Mouse (Mus musculus) gastrocnemius, adult 2 months (tissue): ENCODE results near the gene Ganc. TPM values are rescaled to one million over a fixed set of nuclear protein-coding genes. Genes with fewer than 3 reads are reported as not detected.
A peak's percentile ranks its signal among the peaks of the same experiment; 100 is the strongest.

Experiments
- DNase-seq: peaks from one replicate; pipeline ENCODE4 v3.0.0; 2022
- H3K27ac ChIP-seq: fragments of 200-600 bp; 2 replicates; pipeline ENCODE4 v1.8.1; 2022; ENCODE audit warnings: mild to moderate bottlenecking
- H3K4me3 ChIP-seq: fragments of 200-600 bp; 2 replicates; pipeline ENCODE4 v1.8.1; 2022; ENCODE audit warnings: mild to moderate bottlenecking, moderate library complexity
- CTCF ChIP-seq: fragments of 200-600 bp; IDR thresholded peaks from 2 replicates; pipeline ENCODE4 v1.8.1; 2022; ENCODE audit warnings: antibody characterized with exemption, mild to moderate bottlenecking, moderate library complexity
- intact Hi-C: fragments of 180-260 bp; cut with DNase I; formaldehyde crosslinking; loops from one replicate; pipeline ENCODE4 v1.15.1; 2025
- total RNA-seq, 2 experiments: library from RNA; stranded (reverse); gene quantifications; 2 replicates each; pipeline ENCODE4 v1.2.3; 2021

Gene Ganc
- total RNA-seq, 2 experiments from 2014 or later: 29.7 to 34.3 TPM

- no peak for TF ChIP-seq CTCF
- intact Hi-C loops: loop anchor here (5.0 kb wide), 1 partner anchor 125 kb away; the partner anchor contains the start of genes Haus2 and Lrrc57
- DNase-seq: peak; percentile 68
- H3K27ac ChIP-seq: peak overlapping the region; percentile 88
- H3K4me3 ChIP-seq: peak overlapping the region; percentile 47
Observed at GRCm38 (mm10) chr2:120482506-120483389, 79.1 kb downstream of the Ganc start.

GRCm38 (mm10) chr2:120484241-120484640 is 80.5 kb downstream of the Ganc start:
- intact Hi-C loops: loop anchor here (5.0 kb wide), 1 partner anchor 123 kb away; the partner anchor contains the start of genes Haus2 and Lrrc57

DNA sequence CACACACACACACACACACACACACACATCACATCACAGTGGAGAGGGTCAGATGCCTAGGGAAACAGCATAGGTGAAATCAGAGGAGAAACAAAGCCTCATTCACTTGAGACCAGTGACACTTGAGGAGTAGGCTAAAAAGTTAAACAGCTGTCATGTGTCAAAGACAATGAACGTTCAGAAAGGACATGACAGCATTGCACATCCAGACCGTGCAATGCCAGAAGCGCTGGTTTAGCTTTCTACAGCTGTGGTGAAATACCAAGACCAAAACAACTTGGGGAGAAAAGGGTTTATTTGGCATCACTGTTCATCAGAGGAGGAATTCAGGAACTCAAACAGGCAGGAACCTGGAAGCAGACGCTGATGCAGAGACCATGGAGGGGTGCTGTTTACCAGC is 89.6 kb downstream of the Ganc start:
- no peak for TF ChIP-seq CTCF
- Histone ChIP-seq H3K27ac (no peak overlapping the region), H3K4me3 (no peak overlapping the region)
- intact Hi-C loops: no loop called here
- no peak for DNase-seq

More at GRCm38 (mm10) chr2:120484241-120484640, 80.5 kb downstream of the Ganc start:
- TF ChIP-seq CTCF: no peak
- no peak for DNase-seq
- H3K27ac ChIP-seq: peak overlapping the region; percentile 88
- H3K4me3 ChIP-seq: no peak overlapping the region

GRCm38 (mm10) chr2:120496511-120496910 is 92.8 kb downstream of the Ganc start:
- no peak for DNase-seq
- H3K27ac ChIP-seq: no peak overlapping the region
- H3K4me3 ChIP-seq: no peak overlapping the region
- intact Hi-C loops: no loop called here
- no peak for TF ChIP-seq CTCF

GRCm38 (mm10) chr2:120499971-120500471 is 96.3 kb downstream of the Ganc start:
- no peak overlapping the region for H3K4me3 ChIP-seq
- no peak for TF ChIP-seq CTCF
- intact Hi-C loops: no loop called here
- no peak for DNase-seq
- H3K27ac ChIP-seq: no peak overlapping the region

GRCm38 (mm10) chr2:120501136-120501918 is 97.6 kb downstream of the Ganc start:
- no peak overlapping the region for H3K4me3 ChIP-seq
- H3K27ac ChIP-seq: no peak overlapping the region
- no peak for DNase-seq
- no peak for TF ChIP-seq CTCF
- intact Hi-C loops: no loop called here

DNA sequence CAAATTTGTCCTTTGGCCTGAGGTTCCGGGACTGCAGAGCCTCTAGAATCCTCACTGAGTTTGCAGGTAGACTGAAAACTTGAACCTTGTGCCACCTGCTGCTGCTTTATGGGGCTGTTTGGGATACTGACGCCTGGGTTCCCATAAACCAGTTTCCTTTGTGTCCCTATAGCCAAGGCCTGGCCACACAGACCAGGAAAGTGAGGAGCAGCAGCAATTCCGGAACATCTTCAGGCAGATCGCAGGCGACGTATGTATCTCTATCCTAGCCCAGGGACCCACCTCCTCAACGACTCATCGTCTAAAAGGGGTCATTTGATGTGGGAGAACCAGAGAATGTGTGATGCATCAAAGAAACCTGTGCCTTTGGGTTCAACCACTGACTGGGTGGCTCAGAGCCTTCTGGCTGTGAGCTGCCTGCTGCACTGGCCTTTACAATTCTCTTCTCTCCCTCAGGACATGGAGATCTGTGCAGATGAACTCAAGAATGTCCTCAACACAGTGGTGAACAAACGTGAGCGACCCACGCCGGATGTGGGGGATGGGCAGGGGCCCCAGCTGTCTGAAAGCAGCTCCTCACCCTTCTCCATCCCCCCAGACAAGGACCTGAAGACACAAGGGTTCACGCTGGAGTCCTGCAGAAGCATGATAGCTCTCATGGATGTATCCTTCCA is 98.4 kb downstream of the Ganc start:
- no peak for DNase-seq
- intact Hi-C loops: no loop called here
- Histone ChIP-seq H3K27ac (no peak overlapping the region), H3K4me3 (no peak overlapping the region)
- TF ChIP-seq CTCF: no peak

DNA sequence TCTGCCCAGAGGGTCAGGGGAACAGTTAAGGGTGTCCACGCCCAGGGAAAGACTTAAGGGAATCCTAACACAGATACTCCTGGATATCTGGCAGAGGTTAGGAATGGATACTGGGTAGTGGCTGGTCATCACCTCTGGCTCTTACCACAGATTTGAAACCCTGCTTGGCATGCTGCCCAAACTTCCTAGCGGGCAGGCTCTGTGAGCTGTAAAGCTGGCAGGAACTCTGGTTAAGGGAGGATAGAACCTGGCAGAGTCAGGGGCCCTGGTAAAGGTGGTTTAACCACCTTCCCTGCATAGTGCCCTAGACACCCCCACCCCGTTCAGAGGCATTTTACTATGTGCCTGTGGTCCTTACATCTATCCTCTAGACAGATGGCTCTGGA is 98.9 kb downstream of the Ganc start:
- Histone ChIP-seq H3K4me3 (no peak overlapping the region), H3K27ac (no peak overlapping the region)
- intact Hi-C loops: no loop called here
- TF ChIP-seq CTCF: no peak
- DNase-seq: peak; percentile 51

DNA sequence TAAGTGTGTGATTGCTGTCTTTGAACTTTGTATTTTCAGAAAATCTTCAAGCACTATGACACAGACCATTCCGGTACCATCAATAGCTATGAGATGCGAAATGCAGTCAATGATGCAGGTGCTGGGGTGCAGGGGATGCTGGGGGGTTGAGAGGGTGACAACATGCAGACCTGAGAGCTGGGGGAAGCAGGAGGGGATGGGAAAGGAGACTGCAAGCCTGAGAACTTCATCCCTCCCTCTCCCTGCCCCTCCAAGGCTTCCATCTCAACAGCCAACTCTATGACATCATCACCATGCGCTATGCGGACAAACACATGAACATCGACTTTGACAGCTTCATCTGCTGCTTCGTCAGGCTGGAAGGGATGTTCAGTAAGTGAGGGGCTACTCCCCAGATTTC is 99.4 kb downstream of the Ganc start:
- no peak for DNase-seq
- H3K4me3 ChIP-seq: no peak overlapping the region
- no peak for TF ChIP-seq CTCF
- intact Hi-C loops: no loop called here
- no peak overlapping the region for H3K27ac ChIP-seq

- H3K27ac ChIP-seq: no peak overlapping the region
- no peak overlapping the region for H3K4me3 ChIP-seq
- DNase-seq: no peak
- intact Hi-C loops: no loop called here
- no peak for TF ChIP-seq CTCF
Observed at GRCm38 (mm10) chr2:120503992-120504391, 100.3 kb downstream of the Ganc start.

Other genes with a start within 250 kb of the Ganc start
- 10 to 100 TPM; 19.5 to 31.7 TPM for gene Ehd4, start 249.3 kb upstream of the Ganc start, total RNA-seq
- gene Pla2g4e, start 158.6 kb upstream of the Ganc start, total RNA-seq: 10 to 100 TPM; 27.8 to 31.8 TPM
- gene Pla2g4d, start 114.7 kb upstream of the Ganc start, total RNA-seq: not detected
- not detected for gene Pla2g4f, start 89.7 kb upstream of the Ganc start, total RNA-seq
- gene Vps39, start 50.8 kb upstream of the Ganc start, total RNA-seq: 10 to 100 TPM; 16.1 to 21.1 TPM
- gene Tmem87a, start 217 bp downstream of the Ganc start, total RNA-seq: 10 to 100 TPM; 31.4 to 51.8 TPM
- gene Capn3, start 52.1 kb downstream of the Ganc start, total RNA-seq: 100 to 1,000 TPM; 126 to 149 TPM
- 100 to 1,000 TPM; 635 to 796 TPM for gene Zfp106, start 159.9 kb downstream of the Ganc start, total RNA-seq
- 10 to 100 TPM; 42.6 to 57.5 TPM for gene Snap23, start 163.8 kb downstream of the Ganc start, total RNA-seq
- 1 to 10 TPM; 5.7 to 8.6 TPM for gene Haus2, start 205.5 kb downstream of the Ganc start, total RNA-seq
- 10 to 100 TPM in 1 of 2 experiments, 1 to 10 TPM in 1; 9.9 to 13.9 TPM for gene Lrrc57, start 205.6 kb downstream of the Ganc start, total RNA-seq
- gene Stard9, start 225.2 kb downstream of the Ganc start, total RNA-seq: 1 to 10 TPM; 3.0 TPM